Mouse (Mus musculus) embryonic fibroblast, embryonic 13.5 days (primary cell): ENCODE measurements around the gene Gstm4.
"Not testable (repeated sequence)": the region's sequence is repeated elsewhere in the genome, so short reads cannot be mapped to it uniquely, and the experiment has no call there.

Experiments
- CTCF ChIP-seq: IDR thresholded peaks from 2 replicates; pipeline ENCODE4 v1.5.1; 2011; ENCODE audit warnings: mild to moderate bottlenecking, control low read depth, low read length, moderate library complexity, borderline replicate concordance; ENCODE audit not compliant: insufficient read depth
- POLR2A ChIP-seq: IDR thresholded peaks from 2 replicates; pipeline ENCODE4 v1.6.1; 2011; ENCODE audit warnings: low read depth, mild to moderate bottlenecking, control low read depth, low read length, moderate library complexity

DNA sequence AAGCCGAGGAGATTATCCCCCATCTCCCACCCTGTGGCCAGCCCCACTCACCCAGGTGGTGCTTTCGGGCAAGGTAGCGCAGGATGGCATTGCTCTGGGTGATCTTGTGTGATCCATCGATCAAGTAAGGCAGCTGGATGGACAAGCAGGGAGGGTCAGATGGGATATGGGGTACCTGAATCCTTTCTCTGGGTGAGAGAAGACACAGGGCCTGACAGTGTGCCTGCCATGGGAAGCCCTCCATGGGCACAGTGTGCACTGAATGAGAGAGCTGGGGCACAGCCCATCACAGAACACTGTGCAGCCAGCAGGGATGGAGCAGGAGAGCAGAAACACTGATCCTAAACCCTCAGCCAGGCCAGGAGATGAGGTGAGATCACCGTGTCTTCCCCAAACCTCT lies 28.2 kb downstream of the Gstm4 start:
- TF ChIP-seq CTCF, POLR2A: not testable (repeated sequence)
